Mouse (Mus musculus): ENCODE data around the gene Agbl2. TPM values are rescaled to one million over a fixed set of nuclear protein-coding genes. Genes with fewer than 3 reads are reported as not detected.

The Agbl2 gene
- polyA plus RNA-seq, 1 experiment from 2014 or later, result 1.1 TPM

DNA sequence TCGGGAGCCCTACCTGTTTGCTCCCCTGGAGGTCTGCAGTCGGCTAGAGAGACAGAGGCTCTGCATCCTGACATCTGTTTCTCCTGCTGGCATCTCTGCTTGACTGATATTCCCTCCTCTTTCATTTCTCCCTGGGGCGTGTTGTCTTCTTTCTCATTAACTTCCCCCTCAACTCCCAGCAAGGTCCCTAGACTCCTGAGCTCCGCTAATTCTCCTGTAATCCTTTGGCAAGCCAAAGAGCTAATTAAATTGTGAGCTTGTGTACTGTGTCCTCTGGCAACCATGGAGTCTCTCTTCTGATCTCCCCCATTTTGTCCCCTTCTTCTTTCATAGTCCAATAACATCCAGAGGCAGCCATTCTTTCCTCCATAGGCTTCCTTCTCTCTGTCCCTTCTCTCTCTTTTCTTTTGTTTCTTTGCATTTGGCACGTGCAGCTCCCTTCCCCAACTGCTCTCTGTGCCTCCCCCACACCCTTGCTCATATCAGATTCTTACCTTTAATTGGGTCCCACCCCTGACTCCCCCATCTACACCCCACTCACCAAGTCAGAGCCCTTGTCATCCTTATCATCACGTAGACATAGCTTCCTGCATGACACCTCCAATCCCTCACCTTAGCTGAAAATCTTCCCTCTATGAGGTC, 97.7 kb downstream of the Agbl2 start:
- no peaks in the 10 kb centered on the region for H3K36me3 ChIP-seq (ENCODE audit: control insufficient read depth, insufficient read depth, low read length)
- peaks cover 15% of the 10 kb centered on the region for H3K4me1 ChIP-seq (ENCODE audit: control insufficient read depth, insufficient read depth, low read length)
- H3K4me2 ChIP-seq, result no peak overlapping the region
- 29% methylated on average over 6 of the region's 6 CpGs for WGBS (ENCODE audit: insufficient replicate concordance)
- no peak overlapping the region for H3K9ac ChIP-seq (ENCODE audit: low read depth, low read length)
- no peak for ATAC-seq (replicated peaks; ENCODE audit: insufficient number of reproducible peaks, low FRiP score, low TSS enrichment)
- peaks cover 6% of the 10 kb centered on the region for H3K27me3 ChIP-seq (ENCODE audit: control insufficient read depth, insufficient read depth, low read length)
- H3K9me3 ChIP-seq (replicated peaks; ENCODE audit: control insufficient read depth, low read length), result no peaks in the 10 kb centered on the region
- no peak overlapping the region for H3K27ac ChIP-seq (ENCODE audit: low read depth, low read length)
- no peak overlapping the region for H3K4me3 ChIP-seq (ENCODE audit: low read depth, low read length)

DNA sequence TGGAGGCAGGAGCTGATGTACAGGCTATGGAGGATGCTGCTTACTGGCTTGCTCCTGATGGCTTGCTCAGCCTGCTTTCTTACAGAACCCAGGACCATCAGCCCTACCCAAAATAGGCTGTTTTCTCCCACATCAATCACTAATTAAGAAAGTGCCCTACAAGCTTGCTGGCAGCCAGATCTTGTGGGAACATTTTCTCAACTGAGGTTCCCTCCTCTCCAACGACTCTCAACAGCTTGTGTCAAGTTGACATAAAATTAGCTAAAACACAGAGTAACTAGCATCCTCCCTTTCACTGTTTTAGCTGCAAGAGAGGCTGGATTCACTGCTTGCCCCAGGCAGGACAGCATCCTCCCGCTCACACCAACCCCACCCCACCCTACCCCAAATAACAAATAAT, 99.3 kb downstream of the Agbl2 start:
- Histone ChIP-seq H3K36me3 (ENCODE audit: control insufficient read depth, insufficient read depth, low read length) (no peaks in the 10 kb centered on the region), H3K27ac (ENCODE audit: low read depth, low read length) (no peak overlapping the region), H3K9me3 (replicated peaks; ENCODE audit: control insufficient read depth, low read length) (no peaks in the 10 kb centered on the region), H3K9ac (ENCODE audit: low read depth, low read length) (no peak overlapping the region), H3K4me1 (ENCODE audit: control insufficient read depth, insufficient read depth, low read length) (peaks cover 15% of the 10 kb centered on the region), H3K4me2 (no peak overlapping the region), H3K4me3 (ENCODE audit: low read depth, low read length) (no peak overlapping the region), H3K27me3 (ENCODE audit: control insufficient read depth, insufficient read depth, low read length) (peaks cover 21% of the 10 kb centered on the region)
- 82% methylated on average over 2 of the region's 2 CpGs for WGBS (ENCODE audit: insufficient replicate concordance)
- ATAC-seq (replicated peaks; ENCODE audit: insufficient number of reproducible peaks, low FRiP score, low TSS enrichment), result no peak

Other genes starting within 250 kb of the Agbl2 start
- gene Ptprj, start 202.1 kb upstream of the Agbl2 start, polyA plus RNA-seq (2014; fragmentation: Nextera tagmentation; extraction: Ambion mirVana), result 1.6 and 1.7 TPM in 2 replicates
- 35.6 and 36.4 TPM in 2 replicates for gene Nup160, start 105.5 kb upstream of the Agbl2 start, polyA plus RNA-seq (2014; fragmentation: Nextera tagmentation; extraction: Ambion mirVana)
- 62.3 and 73.4 TPM in 2 replicates for gene Fnbp4, start 37.4 kb upstream of the Agbl2 start, polyA plus RNA-seq (2014; fragmentation: Nextera tagmentation; extraction: Ambion mirVana)
- 262 and 263 TPM in 2 replicates for gene Mtch2, start 64.4 kb downstream of the Agbl2 start, polyA plus RNA-seq (2014; fragmentation: Nextera tagmentation; extraction: Ambion mirVana)
- 15.7 and 16.2 TPM in 2 replicates for gene C1qtnf4, start 103.1 kb downstream of the Agbl2 start, polyA plus RNA-seq (2014; fragmentation: Nextera tagmentation; extraction: Ambion mirVana)
- 26.2 and 31.5 TPM in 2 replicates for gene Kbtbd4, start 122.0 kb downstream of the Agbl2 start, polyA plus RNA-seq (2014; fragmentation: Nextera tagmentation; extraction: Ambion mirVana)
- 331 and 358 TPM in 2 replicates for gene Ndufs3, start 122.1 kb downstream of the Agbl2 start, polyA plus RNA-seq (2014; fragmentation: Nextera tagmentation; extraction: Ambion mirVana)
- gene Celf1, start 157.7 kb downstream of the Agbl2 start, polyA plus RNA-seq (2014; fragmentation: Nextera tagmentation; extraction: Ambion mirVana), result 78.7 and 95.7 TPM in 2 replicates

Data from heart, embryonic 11.5 days (tissue).